Mouse (Mus musculus): ENCODE results near the gene Sco2. TPM values are rescaled to one million over a fixed set of nuclear protein-coding genes. Genes with fewer than 3 reads are reported as not detected.

Gene Sco2
- polyA plus RNA-seq, 1 experiment from 2014 or later, result 7.4 TPM

GRCm38 (mm10) chr15:89326441-89326840 lies 47.2 kb downstream of the Sco2 start:
- ATAC-seq (replicated peaks; ENCODE audit: insufficient number of reproducible peaks, low FRiP score, low TSS enrichment), result no peak
- Histone ChIP-seq H3K4me3 (ENCODE audit: low read depth, low read length) (no peak overlapping the region), H3K9me3 (replicated peaks; ENCODE audit: control insufficient read depth, low read length) (no peaks in the 10 kb centered on the region), H3K27me3 (ENCODE audit: control insufficient read depth, insufficient read depth, low read length) (peaks cover 18% of the 10 kb centered on the region), H3K9ac (ENCODE audit: low read depth, low read length) (no peak overlapping the region), H3K36me3 (ENCODE audit: control insufficient read depth, insufficient read depth, low read length) (no peaks in the 10 kb centered on the region), H3K4me1 (ENCODE audit: control insufficient read depth, insufficient read depth, low read length) (no peaks in the 10 kb centered on the region; the same call in 1 of the 2 replicates), H3K27ac (ENCODE audit: low read depth, low read length) (no peak overlapping the region), H3K4me2 (no peak overlapping the region)
- 44% methylated on average over 5 of the region's 5 CpGs for WGBS (ENCODE audit: insufficient replicate concordance)

GRCm38 (mm10) chr15:89323656-89324055 lies 50.0 kb downstream of the Sco2 start:
- H3K27ac ChIP-seq (ENCODE audit: low read depth, low read length), result no peak overlapping the region
- H3K4me3 ChIP-seq (ENCODE audit: low read depth, low read length), result peak overlapping the region; percentile 41; the same call in 1 of the 2 replicates
- H3K27me3 ChIP-seq (ENCODE audit: control insufficient read depth, insufficient read depth, low read length), result peaks cover 18% of the 10 kb centered on the region
- H3K9me3 ChIP-seq (replicated peaks; ENCODE audit: control insufficient read depth, low read length), result no peaks in the 10 kb centered on the region
- H3K36me3 ChIP-seq (ENCODE audit: control insufficient read depth, insufficient read depth, low read length), result no peaks in the 10 kb centered on the region
- no peak for ATAC-seq (replicated peaks; ENCODE audit: insufficient number of reproducible peaks, low FRiP score, low TSS enrichment)
- WGBS (ENCODE audit: insufficient replicate concordance), result 83% methylated on average over 4 of the region's 4 CpGs
- H3K4me2 ChIP-seq, result peak overlapping the region; percentile 69
- H3K9ac ChIP-seq (ENCODE audit: low read depth, low read length), result no peak overlapping the region
- H3K4me1 ChIP-seq (ENCODE audit: control insufficient read depth, insufficient read depth, low read length), result no peaks in the 10 kb centered on the region; the same call in 1 of the 2 replicates

- Histone ChIP-seq H3K27me3 (ENCODE audit: control insufficient read depth, insufficient read depth, low read length) (peaks cover 18% of the 10 kb centered on the region), H3K4me2 (peak within 1 kb of the TSS; percentile 69), H3K4me1 (ENCODE audit: control insufficient read depth, insufficient read depth, low read length) (no peaks in the 10 kb centered on the region; the same call in 1 of the 2 replicates), H3K27ac (ENCODE audit: low read depth, low read length) (no peak within 1 kb of the TSS), H3K4me3 (ENCODE audit: low read depth, low read length) (peak within 1 kb of the TSS; percentile 41), H3K36me3 (ENCODE audit: control insufficient read depth, insufficient read depth, low read length) (no peaks in the 10 kb centered on the region), H3K9me3 (replicated peaks; ENCODE audit: control insufficient read depth, low read length) (no peaks in the 10 kb centered on the region), H3K9ac (ENCODE audit: low read depth, low read length) (peak within 1 kb of the TSS; percentile 60; the same call in 1 of the 2 replicates)
- 3% methylated on average over 26 of the region's 26 CpGs for WGBS (ENCODE audit: insufficient replicate concordance)
- ATAC-seq (replicated peaks; ENCODE audit: insufficient number of reproducible peaks, low FRiP score, low TSS enrichment), result no peak; the same call in 1 of the 2 replicates
These were observed 50.8 kb downstream of the Sco2 start, which contains the start of gene Adm2 for GRCm38 (mm10) chr15:89322670-89323522. TSS of gene Adm2 (plus strand) at chr15:89322720.

Other genes starting within 250 kb of the Sco2 start
- 10.5 and 11.4 TPM in 2 replicates for gene Hdac10, start 245.1 kb downstream of the Sco2 start, polyA plus RNA-seq (2014; fragmentation: Nextera tagmentation; extraction: Ambion mirVana)
- 20.7 and 24.6 TPM in 2 replicates for gene Mapk12, start 233.1 kb downstream of the Sco2 start, polyA plus RNA-seq (2014; fragmentation: Nextera tagmentation; extraction: Ambion mirVana)
- 3.2 and 4.2 TPM in 2 replicates for gene Mapk11, start 224.2 kb downstream of the Sco2 start, polyA plus RNA-seq (2014; fragmentation: Nextera tagmentation; extraction: Ambion mirVana)
- gene Plxnb2, start 193.1 kb downstream of the Sco2 start, polyA plus RNA-seq (2014; fragmentation: Nextera tagmentation; extraction: Ambion mirVana), result 84.6 and 95.1 TPM in 2 replicates
- 18.0 and 18.5 TPM in 2 replicates for gene Dennd6b, start 177.3 kb downstream of the Sco2 start, polyA plus RNA-seq (2014; fragmentation: Nextera tagmentation; extraction: Ambion mirVana)
- gene Ppp6r2, start 162.3 kb downstream of the Sco2 start, polyA plus RNA-seq (2014; fragmentation: Nextera tagmentation; extraction: Ambion mirVana), result 20.5 and 23.5 TPM in 2 replicates
- gene Sbf1, start 58.5 kb downstream of the Sco2 start, polyA plus RNA-seq (2014; fragmentation: Nextera tagmentation; extraction: Ambion mirVana), result 45.7 and 50.8 TPM in 2 replicates
- gene Adm2, start 51.1 kb downstream of the Sco2 start, polyA plus RNA-seq (2014; fragmentation: Nextera tagmentation; extraction: Ambion mirVana), result 0.79 and 1.0 TPM in 2 replicates
- not detected in 2 replicates for gene Miox, start 39.4 kb downstream of the Sco2 start, polyA plus RNA-seq (2014; fragmentation: Nextera tagmentation; extraction: Ambion mirVana)
- gene Lmf2, start 18.2 kb downstream of the Sco2 start, polyA plus RNA-seq (2014; fragmentation: Nextera tagmentation; extraction: Ambion mirVana), result 29.7 and 37.3 TPM in 2 replicates
- gene Ncaph2, start 18.1 kb downstream of the Sco2 start, polyA plus RNA-seq (2014; fragmentation: Nextera tagmentation; extraction: Ambion mirVana), result 107 and 109 TPM in 2 replicates
- 0.86 and 1.5 TPM in 2 replicates for gene Tymp, start 3.2 kb upstream of the Sco2 start, polyA plus RNA-seq (2014; fragmentation: Nextera tagmentation; extraction: Ambion mirVana)
- 0.54 and 1.00 TPM in 2 replicates for gene Odf3b, start 5.4 kb upstream of the Sco2 start, polyA plus RNA-seq (2014; fragmentation: Nextera tagmentation; extraction: Ambion mirVana)
- not detected in 2 replicates for gene Klhdc7b, start 11.1 kb upstream of the Sco2 start, polyA plus RNA-seq (2014; fragmentation: Nextera tagmentation; extraction: Ambion mirVana)
- gene Syce3, start 36.7 kb upstream of the Sco2 start, polyA plus RNA-seq (2014; fragmentation: Nextera tagmentation; extraction: Ambion mirVana), result not detected in 2 replicates
- gene Cpt1b, start 52.0 kb upstream of the Sco2 start, polyA plus RNA-seq (2014; fragmentation: Nextera tagmentation; extraction: Ambion mirVana), result 111 and 129 TPM in 2 replicates
- gene C730034F03Rik, start 55.7 kb upstream of the Sco2 start, polyA plus RNA-seq (2014; fragmentation: Nextera tagmentation; extraction: Ambion mirVana), result 1.7 and 2.4 TPM in 2 replicates
- gene Gm44502, start 55.9 kb upstream of the Sco2 start, polyA plus RNA-seq (2014; fragmentation: Nextera tagmentation; extraction: Ambion mirVana), result 0.86 TPM in 1 of 2 replicates, not detected in the other
- gene Chkb, start 56.1 kb upstream of the Sco2 start, polyA plus RNA-seq (2014; fragmentation: Nextera tagmentation; extraction: Ambion mirVana), result 67.6 and 68.1 TPM in 2 replicates
- 0.19 and 0.68 TPM in 2 replicates for gene Mapk8ip2, start 80.1 kb upstream of the Sco2 start, polyA plus RNA-seq (2014; fragmentation: Nextera tagmentation; extraction: Ambion mirVana)
- 9.4 TPM in 2 replicates for gene Arsa, start 103.6 kb upstream of the Sco2 start, polyA plus RNA-seq (2014; fragmentation: Nextera tagmentation; extraction: Ambion mirVana)
- gene Shank3, start 125.8 kb upstream of the Sco2 start, polyA plus RNA-seq (2014; fragmentation: Nextera tagmentation; extraction: Ambion mirVana), result 2.1 and 2.7 TPM in 2 replicates
- 0.20 TPM in 2 replicates for gene Acr, start 194.5 kb upstream of the Sco2 start, polyA plus RNA-seq (2014; fragmentation: Nextera tagmentation; extraction: Ambion mirVana)
- gene Rabl2, start 218.1 kb upstream of the Sco2 start, polyA plus RNA-seq (2014; fragmentation: Nextera tagmentation; extraction: Ambion mirVana), result 25.8 and 27.5 TPM in 2 replicates